Mouse (Mus musculus) E14TG2a.4 (cell line): Measurements from ENCODE around the gene Mmp28.

Experiments
- H3K27me3 ChIP-seq: 2 replicates; pipeline ENCODE4 v1.6.1; 2014; ENCODE audit warnings: low read length, control low read depth; ENCODE audit not compliant: insufficient read depth
- H3K36me3 ChIP-seq: 2 replicates; pipeline ENCODE4 v1.6.1; 2014; ENCODE audit warnings: low read length, control low read depth; ENCODE audit not compliant: insufficient read depth
- H3K4me1 ChIP-seq: replicated peaks from 2 replicates; pipeline ENCODE4 v1.6.1; 2014; ENCODE audit warnings: low read depth, low read length, control low read depth
- H3K4me3 ChIP-seq: replicated peaks from 2 replicates; pipeline ENCODE4 v1.5.1; 2014; ENCODE audit warnings: mild to moderate bottlenecking, low read length
- H3K9me3 ChIP-seq: 2 replicates; pipeline ENCODE4 v1.6.1; 2014; ENCODE audit warnings: low read length, control low read depth
- CTCF ChIP-seq: conservative IDR thresholded peaks from 2 replicates; pipeline ENCODE4 v1.5.1; 2014; ENCODE audit warnings: low read length
- NANOG ChIP-seq: IDR thresholded peaks from 2 replicates; pipeline ENCODE4 v1.6.1; 2014; ENCODE audit warnings: borderline replicate concordance, low read length, mixed read lengths
- POU5F1 ChIP-seq: IDR thresholded peaks from 2 replicates; pipeline ENCODE4 v1.6.1; 2014; ENCODE audit warnings: low read length, borderline replicate concordance

The Mmp28 gene

DNA sequence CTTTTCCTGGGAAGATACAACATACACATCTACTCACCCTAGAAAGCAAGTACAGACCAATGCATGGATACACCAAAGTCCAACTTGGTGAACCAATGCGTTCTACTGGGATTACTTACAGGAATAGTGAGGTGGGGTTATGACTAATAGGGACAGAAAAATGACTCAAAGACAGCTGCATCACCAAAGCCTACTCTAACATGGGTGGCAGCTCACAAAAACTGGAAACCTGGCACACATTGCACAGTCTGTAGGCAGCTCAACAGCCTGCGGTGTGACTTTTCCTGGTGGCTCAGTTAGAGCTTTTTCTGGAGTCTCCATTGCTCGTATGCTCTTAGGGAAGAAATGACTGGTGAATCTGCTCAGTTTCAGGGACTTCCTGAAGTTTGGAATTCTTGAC, 5.9 kb upstream of the Mmp28 start:
- no peak overlapping the region for H3K4me3 ChIP-seq
- peaks cover 19% of the 10 kb centered on the region for H3K27me3 ChIP-seq
- H3K9me3 ChIP-seq: peaks cover 76% of the 10 kb centered on the region
- peaks cover 7% of the 10 kb centered on the region; the same call in 1 of the 2 replicates for H3K4me1 ChIP-seq
- no peak for TF ChIP-seq CTCF
- no peak for TF ChIP-seq POU5F1
- H3K36me3 ChIP-seq: no peaks in the 10 kb centered on the region

DNA sequence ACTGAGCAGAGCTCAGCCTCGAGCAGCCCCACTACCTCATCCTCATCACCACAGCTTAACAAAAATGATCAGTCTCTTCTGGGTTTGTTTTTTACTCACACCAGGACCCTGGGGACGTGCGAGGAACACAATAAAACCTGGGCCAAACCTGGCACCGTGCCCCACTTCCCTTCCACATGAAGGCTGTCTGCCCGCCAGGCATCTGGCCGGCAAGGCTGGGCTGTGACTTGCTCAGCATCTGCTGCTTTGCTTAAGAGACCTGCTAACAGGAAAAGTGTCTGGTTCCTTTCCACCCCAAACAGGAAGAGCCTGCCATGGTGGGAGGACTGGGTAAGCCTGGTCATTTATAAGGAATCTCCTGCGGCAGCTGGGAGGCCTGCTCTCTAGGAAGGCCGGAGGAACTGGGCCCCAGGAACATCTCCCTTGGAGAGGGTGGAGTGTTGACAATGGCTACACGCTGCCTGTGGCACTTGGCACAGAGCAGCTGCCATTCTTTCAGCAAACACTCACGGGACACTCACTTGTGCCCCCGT, 4.3 kb upstream of the Mmp28 start:
- Histone ChIP-seq H3K4me3 (no peak overlapping the region), H3K9me3 (peaks cover 77% of the 10 kb centered on the region), H3K36me3 (no peaks in the 10 kb centered on the region), H3K4me1 (peaks cover 11% of the 10 kb centered on the region; the same call in 1 of the 2 replicates), H3K27me3 (peaks cover 35% of the 10 kb centered on the region)
- TF ChIP-seq CTCF (no peak), NANOG (no peak), POU5F1 (no peak)

DNA sequence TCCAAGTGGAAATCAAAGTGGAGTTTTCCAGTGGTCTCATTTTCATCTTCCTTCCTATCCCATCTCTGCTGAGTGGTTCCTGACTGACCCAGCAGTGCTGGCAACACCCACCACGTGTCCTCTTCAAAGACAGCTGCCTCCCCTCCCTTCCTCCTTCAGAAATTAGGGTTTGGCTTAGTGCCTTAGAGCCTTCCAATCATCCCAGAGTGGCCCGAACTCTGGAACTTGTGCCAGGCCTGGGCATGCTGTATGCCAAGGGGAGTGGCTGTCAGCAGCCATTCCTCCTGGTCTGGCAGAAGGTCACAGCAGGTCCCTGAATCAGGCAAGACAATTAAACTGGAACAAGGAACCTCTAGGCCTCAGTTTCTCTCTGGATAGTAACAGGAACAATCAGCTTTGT, 3.1 kb upstream of the Mmp28 start:
- no peak overlapping the region for H3K4me3 ChIP-seq
- TF ChIP-seq CTCF (no peak), NANOG (no peak), POU5F1 (no peak)
- H3K9me3 ChIP-seq: peaks cover 65% of the 10 kb centered on the region
- H3K27me3 ChIP-seq: peaks cover 45% of the 10 kb centered on the region
- H3K36me3 ChIP-seq: no peaks in the 10 kb centered on the region
- H3K4me1 ChIP-seq: peaks cover 10% of the 10 kb centered on the region; the same call in 1 of the 2 replicates

DNA sequence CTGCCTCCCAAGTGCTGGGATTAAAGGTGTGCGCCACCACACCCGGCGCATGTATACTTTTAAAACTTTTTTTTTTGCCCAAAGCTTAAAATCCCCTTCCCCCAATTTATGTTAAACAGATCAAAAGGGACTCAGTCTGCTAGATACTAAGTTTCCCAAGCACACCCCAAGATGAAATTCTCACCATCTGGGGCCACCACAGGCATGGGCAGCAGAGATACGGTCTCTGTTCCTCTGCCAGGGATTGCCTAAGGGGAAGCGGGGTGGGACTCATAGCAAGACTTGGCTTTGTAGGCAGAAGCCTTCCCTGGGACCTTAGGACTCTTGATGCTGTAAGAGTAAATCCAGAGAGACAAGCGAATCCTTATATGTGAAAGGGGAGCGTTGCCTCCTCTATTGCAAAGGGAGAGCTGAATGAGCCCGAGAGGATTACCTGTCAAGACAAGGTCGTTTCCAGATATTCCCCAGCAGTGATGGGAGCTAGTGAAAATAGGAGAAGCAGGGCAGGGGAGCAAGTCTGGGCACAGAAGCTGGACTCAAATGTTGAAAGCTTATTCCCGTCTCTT, 1.3 kb downstream of the Mmp28 start:
- no peak overlapping the region for H3K4me3 ChIP-seq
- peaks cover 59% of the 10 kb centered on the region for H3K27me3 ChIP-seq
- peaks cover 21% of the 10 kb centered on the region for H3K9me3 ChIP-seq
- no peaks in the 10 kb centered on the region for H3K36me3 ChIP-seq
- H3K4me1 ChIP-seq: peaks cover 10% of the 10 kb centered on the region; the same call in 1 of the 2 replicates
- TF ChIP-seq CTCF: no peak
- TF ChIP-seq NANOG: no peak

DNA sequence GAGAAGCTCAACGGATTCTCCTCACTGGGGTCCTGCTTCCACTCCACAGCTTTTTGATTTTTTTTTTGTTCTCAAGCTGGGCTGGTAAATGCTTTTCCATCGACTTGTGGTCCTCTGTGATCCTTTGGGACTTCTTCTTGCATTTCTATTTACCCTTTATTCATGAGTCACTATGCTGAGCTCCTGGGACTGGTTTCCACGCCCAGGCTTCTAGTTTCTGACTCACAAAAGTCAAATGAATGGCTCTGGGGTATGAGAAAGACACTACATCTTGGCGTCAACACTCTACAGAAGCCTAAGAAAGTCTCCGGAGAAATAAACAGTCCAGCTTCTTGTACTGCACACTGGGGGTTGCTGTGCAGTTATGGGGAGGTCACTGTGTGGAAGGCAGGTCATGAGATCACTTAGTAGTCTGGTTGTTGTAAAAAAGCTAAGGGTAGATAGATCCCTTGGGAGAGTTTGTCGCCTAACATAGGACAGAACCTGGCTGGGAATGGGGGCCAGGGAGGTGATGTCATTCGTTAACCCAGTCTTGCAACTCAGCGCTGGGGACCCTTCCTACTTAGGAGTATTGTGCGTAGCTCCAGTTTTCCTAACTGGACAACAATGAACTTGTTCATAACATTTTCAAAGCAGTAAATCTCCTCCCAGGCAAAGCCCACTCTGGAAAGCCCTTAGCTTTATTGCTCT, 4.8 kb downstream of the Mmp28 start:
- H3K27me3 ChIP-seq: peaks cover 33% of the 10 kb centered on the region
- no peaks in the 10 kb centered on the region for H3K36me3 ChIP-seq
- H3K4me3 ChIP-seq: no peak overlapping the region
- peaks cover 25% of the 10 kb centered on the region for H3K4me1 ChIP-seq
- TF ChIP-seq NANOG (no peak), CTCF (no peak), POU5F1 (no peak)
- no peaks in the 10 kb centered on the region for H3K9me3 ChIP-seq

DNA sequence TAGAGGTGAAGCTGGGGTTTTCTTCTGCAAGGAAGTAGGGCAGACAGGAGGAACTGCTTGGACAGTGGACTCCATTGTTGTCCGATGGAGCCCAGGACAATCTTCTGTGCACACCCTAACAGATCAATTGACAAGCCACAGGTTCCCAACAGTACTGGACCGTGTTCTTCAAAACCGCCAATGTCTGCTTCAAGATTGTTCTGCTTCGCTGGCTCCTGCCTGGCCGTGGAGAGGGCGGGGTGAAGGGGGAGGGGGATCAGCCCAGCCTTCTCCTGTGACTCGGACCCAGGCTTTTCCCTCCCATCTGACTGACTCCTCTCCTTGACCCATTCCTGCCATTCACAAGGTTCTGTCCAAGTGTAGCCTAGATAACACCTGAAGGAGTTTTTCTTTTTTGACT, 5.6 kb downstream of the Mmp28 start:
- Histone ChIP-seq H3K4me1 (peaks cover 21% of the 10 kb centered on the region), H3K9me3 (no peaks in the 10 kb centered on the region), H3K27me3 (peaks cover 25% of the 10 kb centered on the region), H3K36me3 (no peaks in the 10 kb centered on the region), H3K4me3 (no peak overlapping the region)
- no peak for TF ChIP-seq NANOG
- no peak for TF ChIP-seq CTCF
- TF ChIP-seq POU5F1: no peak

DNA sequence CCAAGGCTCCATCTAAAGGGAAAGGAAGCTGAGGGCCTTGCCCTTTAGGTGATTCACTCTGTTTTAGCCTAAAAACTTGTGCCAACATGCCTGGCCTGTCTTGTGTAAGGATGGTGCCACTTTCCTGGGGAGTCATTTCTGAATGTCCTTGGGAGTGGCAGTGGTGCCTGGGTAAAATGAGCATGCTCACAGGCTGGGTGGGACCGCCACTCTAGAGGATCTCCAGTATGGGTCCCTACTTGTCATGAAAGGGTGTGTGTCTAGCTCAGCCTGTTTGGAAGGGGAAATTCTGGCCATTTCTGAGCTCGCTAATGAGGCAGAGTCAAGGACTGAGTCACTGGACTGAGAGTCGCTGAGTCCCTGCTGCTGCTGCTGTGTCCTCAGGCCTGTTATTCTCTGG, 7.3 kb downstream of the Mmp28 start:
- H3K36me3 ChIP-seq: no peaks in the 10 kb centered on the region
- peaks cover 23% of the 10 kb centered on the region for H3K4me1 ChIP-seq
- H3K4me3 ChIP-seq: no peak overlapping the region
- H3K9me3 ChIP-seq: no peaks in the 10 kb centered on the region
- TF ChIP-seq NANOG: no peak
- no peak for TF ChIP-seq CTCF
- TF ChIP-seq POU5F1: no peak
- H3K27me3 ChIP-seq: peaks cover 11% of the 10 kb centered on the region

DNA sequence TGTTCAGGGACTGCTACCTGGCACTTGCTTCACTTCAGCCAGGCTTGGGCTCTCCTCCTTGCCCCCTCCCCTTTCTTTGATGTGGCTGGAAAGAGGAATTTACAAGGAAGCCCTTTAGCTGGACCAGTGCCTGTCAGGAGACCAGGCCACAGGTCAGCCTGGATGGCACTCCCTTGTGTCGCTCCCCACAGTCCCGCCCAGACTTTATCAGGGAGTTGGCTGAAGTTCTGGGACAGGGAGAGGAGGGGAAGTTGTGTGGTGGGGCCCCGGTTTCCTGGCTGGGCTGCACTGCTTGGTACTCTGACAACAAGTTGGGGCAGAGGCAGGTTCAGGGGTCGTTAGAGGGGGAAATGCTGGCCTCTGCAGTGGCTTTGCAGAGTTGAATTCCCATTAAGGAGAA, 8.3 kb downstream of the Mmp28 start:
- no peak for TF ChIP-seq NANOG
- TF ChIP-seq CTCF: no peak
- no peak for TF ChIP-seq POU5F1
- H3K4me1 ChIP-seq: peaks cover 34% of the 10 kb centered on the region

DNA sequence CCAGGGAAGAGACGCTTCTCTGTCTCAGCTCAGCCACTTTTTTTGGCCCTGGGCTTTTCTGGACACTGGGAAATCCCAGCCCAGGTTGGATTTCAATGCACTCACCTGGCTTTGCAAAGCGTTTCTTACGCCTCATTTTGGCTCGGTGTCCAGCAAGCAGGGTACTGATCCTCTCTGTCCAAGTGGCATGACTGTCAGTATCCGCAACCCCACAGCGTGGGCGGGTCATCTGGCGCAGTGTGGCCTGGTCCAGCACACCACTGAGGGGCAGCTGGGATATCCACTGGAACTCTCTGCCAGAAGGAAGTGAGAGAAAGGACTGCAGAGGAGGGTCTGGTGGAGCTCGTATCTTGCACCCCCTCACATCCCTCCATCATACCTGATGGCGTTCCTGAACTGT, 11.6 kb downstream of the Mmp28 start:
- peaks cover 13% of the 10 kb centered on the region for H3K27me3 ChIP-seq
- no peaks in the 10 kb centered on the region for H3K36me3 ChIP-seq
- H3K4me3 ChIP-seq: peak overlapping the region; percentile 49
- H3K9me3 ChIP-seq: no peaks in the 10 kb centered on the region
- TF ChIP-seq NANOG: no peak
- no peak for TF ChIP-seq CTCF
- TF ChIP-seq POU5F1: no peak
- peaks cover 61% of the 10 kb centered on the region for H3K4me1 ChIP-seq

More for the DNA sequence above, 8.3 kb downstream of the Mmp28 start:
- H3K36me3 ChIP-seq: no peaks in the 10 kb centered on the region
- H3K4me3 ChIP-seq: peak overlapping the region; percentile 20; the same call in 1 of the 2 replicates
- H3K27me3 ChIP-seq: peaks cover 6% of the 10 kb centered on the region; the same call in 1 of the 2 replicates
- no peaks in the 10 kb centered on the region for H3K9me3 ChIP-seq
